Mouse (Mus musculus): Measurements from ENCODE around the gene Prdm11. TPM values are rescaled to one million over a fixed set of nuclear protein-coding genes. Genes with fewer than 3 reads are reported as not detected.

Gene Prdm11
- polyA plus RNA-seq, 1 experiment from 2014 or later, result 7.2 TPM

DNA sequence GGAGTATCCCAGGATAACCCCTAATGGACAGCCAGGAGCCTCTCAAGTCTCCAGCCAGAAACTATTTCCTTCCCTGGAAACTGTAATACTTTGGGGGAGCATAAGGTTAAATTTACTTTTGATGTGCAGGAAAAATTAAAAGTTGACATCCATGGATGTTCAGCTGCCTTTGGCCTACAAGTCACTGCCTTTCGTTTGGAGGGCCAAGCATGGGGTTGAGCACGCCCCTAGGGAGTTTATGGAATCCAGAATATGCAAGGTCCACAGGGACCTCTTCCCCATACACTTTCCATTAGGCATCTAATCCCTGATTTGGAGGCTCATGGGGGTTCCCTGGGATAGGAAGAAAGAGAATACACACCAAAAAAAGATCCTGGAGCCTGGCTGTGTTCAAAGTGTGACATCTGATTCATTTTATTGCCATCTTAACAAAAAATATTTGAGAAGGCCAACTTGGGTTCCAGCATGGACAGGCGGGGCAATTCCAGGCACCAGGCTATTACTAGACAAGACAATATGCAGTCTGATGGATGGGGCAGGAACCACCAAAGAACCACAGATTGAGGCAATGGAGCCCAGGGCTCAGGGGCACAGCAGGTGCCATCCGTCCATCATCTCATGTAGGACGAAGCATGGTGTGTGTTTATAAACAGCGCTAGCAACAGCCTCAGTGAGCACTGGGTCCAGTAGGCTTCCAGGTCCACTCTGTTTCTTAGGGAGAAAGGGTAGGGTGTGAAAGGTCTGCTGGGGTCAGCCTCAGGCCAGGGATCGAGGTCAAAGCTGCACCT is 61.5 kb downstream of the Prdm11 start:
- Histone ChIP-seq H3K9ac (replicated peaks) (no peak overlapping the region), H3K9me3 (no peaks in the 10 kb centered on the region), H3K4me1 (replicated peaks) (peaks cover 24% of the 10 kb centered on the region), H3K4me2 (no peak overlapping the region), H3K27me3 (no peaks in the 10 kb centered on the region), H3K4me3 (replicated peaks) (no peak overlapping the region), H3K36me3 (peaks cover 59% of the 10 kb centered on the region), H3K27ac (no peak overlapping the region)
- 86% methylated on average over 7 of the region's 7 CpGs for WGBS
- no peak for ATAC-seq (ENCODE audit: insufficient number of reproducible peaks, insufficient read depth, low FRiP score, low TSS enrichment, low read depth)

DNA sequence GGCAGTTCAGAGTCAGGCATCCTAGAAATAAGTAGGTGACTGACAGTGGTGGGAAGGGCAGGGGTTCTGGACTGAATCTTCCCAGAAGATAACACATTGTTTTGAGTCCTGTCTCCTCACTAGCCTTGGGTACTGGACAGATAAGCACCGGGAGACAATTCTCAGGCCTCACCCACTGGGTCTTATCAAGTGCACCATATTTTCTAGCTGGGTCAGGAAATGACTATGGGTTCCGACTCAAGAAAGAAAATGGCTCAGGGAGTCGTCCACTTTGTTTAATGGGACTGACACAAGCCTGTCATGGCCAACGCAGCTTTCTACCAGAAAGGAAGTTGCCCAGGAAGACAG is 62.7 kb downstream of the Prdm11 start:
- H3K27ac ChIP-seq, result no peak overlapping the region

DNA sequence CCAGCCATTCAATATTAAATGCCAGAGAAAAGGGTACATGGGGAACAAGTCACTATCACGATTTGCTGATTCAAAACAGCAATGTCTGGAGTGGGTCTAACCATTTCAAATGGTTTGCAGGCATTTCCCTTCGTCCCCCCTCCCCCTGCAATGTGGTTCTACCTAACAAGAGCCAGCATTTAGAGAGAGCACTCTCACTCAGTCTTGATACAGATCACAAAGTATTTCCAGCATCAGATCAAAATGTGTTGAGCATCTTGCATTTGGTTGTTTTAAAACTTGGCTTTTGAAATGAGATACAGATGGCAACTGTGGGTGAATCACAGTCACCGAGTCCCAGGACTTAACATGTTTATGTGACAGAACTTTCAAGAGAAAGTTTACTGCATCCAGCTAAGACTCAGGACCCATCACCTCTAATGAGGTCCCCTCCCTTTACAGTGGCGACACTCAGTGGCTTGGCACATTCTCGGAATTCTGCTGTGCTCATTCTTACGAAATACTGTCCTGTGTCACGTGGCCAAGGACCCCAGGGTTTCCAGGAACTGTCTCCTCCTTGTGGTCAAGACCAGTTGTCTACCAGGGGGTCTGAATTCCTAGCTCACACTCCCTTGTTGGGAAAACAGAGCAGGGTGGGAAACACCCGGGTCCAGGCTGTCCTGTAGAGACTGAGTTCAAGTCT is 63.2 kb downstream of the Prdm11 start:
- no peak for ATAC-seq (ENCODE audit: insufficient number of reproducible peaks, insufficient read depth, low FRiP score, low TSS enrichment, low read depth)
- Histone ChIP-seq H3K9ac (replicated peaks) (no peak overlapping the region), H3K27ac (no peak overlapping the region), H3K36me3 (peaks cover 64% of the 10 kb centered on the region), H3K9me3 (no peaks in the 10 kb centered on the region), H3K4me2 (no peak overlapping the region), H3K4me1 (replicated peaks) (peaks cover 8% of the 10 kb centered on the region), H3K4me3 (replicated peaks) (no peak overlapping the region), H3K27me3 (no peaks in the 10 kb centered on the region)
- WGBS, result 60% methylated on average over 8 of the region's 8 CpGs

More for the DNA sequence above, 62.7 kb downstream of the Prdm11 start:
- no peak for ATAC-seq (ENCODE audit: insufficient number of reproducible peaks, insufficient read depth, low FRiP score, low TSS enrichment, low read depth)
- no peak overlapping the region for H3K4me3 ChIP-seq (replicated peaks)
- H3K36me3 ChIP-seq, result peaks cover 61% of the 10 kb centered on the region
- 84% methylated on average over 4 of the region's 4 CpGs for WGBS
- H3K9me3 ChIP-seq, result no peaks in the 10 kb centered on the region
- no peak overlapping the region for H3K4me2 ChIP-seq
- H3K27me3 ChIP-seq, result no peaks in the 10 kb centered on the region
- H3K4me1 ChIP-seq (replicated peaks), result peaks cover 13% of the 10 kb centered on the region
- H3K9ac ChIP-seq (replicated peaks), result no peak overlapping the region

DNA sequence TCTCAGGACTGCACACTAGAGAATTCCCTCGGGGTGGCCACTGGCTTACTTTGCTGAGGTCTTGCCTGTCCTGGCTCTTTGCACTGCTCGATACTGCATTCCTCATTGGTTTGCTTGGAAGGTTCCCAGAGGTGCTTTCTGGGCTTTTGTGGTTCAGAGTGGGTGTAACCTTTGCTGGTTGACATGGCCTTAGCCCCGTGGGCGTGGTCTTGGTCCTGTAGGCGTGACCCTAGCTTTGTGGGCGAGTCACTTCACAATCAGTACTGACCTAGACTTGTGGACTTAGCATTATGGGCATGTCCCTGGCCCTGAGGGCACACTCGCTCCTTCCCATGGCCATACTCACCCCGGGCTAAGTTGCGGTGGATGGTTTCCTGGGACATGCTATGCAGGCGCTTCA is 65.8 kb downstream of the Prdm11 start:
- no peak overlapping the region for H3K4me2 ChIP-seq
- no peak overlapping the region for H3K27ac ChIP-seq
- WGBS, result 90% methylated on average over 10 of the region's 10 CpGs
- no peak overlapping the region for H3K9ac ChIP-seq (replicated peaks)
- H3K27me3 ChIP-seq, result no peaks in the 10 kb centered on the region
- H3K36me3 ChIP-seq, result peaks cover 67% of the 10 kb centered on the region
- no peaks in the 10 kb centered on the region for H3K4me1 ChIP-seq (replicated peaks)
- H3K9me3 ChIP-seq, result no peaks in the 10 kb centered on the region
- peak; percentile 52; the same call in 1 of the 2 replicates for ATAC-seq (ENCODE audit: insufficient number of reproducible peaks, insufficient read depth, low FRiP score, low TSS enrichment, low read depth)
- no peak overlapping the region for H3K4me3 ChIP-seq (replicated peaks)

DNA sequence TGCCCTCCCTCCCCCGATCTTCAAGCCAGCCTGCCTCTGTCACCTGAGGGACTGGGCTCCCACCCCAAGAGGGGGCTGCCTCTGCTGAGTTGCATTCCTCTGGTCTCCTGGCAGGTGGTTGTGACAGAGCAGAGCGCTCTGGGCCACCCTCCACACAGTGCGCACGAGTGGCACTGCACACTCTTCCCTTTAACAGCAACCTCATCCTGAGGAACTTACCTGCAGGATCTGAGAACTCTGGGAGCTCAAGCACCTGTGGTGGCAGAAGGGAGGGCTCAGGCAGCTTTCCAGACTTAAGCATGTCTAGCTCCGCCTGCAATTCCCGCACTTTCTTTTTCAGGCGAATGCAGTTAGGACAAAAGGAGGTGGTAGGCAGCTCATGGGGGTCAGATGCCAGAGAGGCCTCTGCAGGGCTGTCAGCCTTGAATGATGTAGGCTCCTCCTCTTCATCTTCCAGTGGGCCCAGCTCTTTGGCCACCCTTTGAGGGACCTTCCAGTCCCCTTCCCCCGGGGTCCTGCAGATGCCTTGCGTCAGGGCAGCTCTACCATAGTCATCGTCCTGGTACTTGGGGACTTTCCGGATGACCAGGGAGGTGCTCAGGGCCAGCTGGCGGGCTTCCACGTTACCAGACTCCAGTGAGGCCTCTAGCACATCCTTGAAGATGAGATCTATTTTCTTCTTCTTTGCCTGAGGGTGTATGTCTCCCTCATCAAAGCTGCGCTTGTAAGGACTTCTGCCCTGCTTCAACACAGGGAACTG is 70.8 kb downstream of the Prdm11 start:
- H3K4me2 ChIP-seq, result no peak overlapping the region
- no peak overlapping the region for H3K9ac ChIP-seq (replicated peaks)
- H3K4me1 ChIP-seq (replicated peaks), result no peaks in the 10 kb centered on the region
- ATAC-seq (ENCODE audit: insufficient number of reproducible peaks, insufficient read depth, low FRiP score, low TSS enrichment, low read depth), result no peak
- H3K36me3 ChIP-seq, result peaks cover 87% of the 10 kb centered on the region
- H3K27ac ChIP-seq, result no peak overlapping the region
- H3K27me3 ChIP-seq, result no peaks in the 10 kb centered on the region
- 80% methylated on average over 14 of the region's 14 CpGs for WGBS
- H3K4me3 ChIP-seq (replicated peaks), result no peak overlapping the region
- H3K9me3 ChIP-seq, result no peaks in the 10 kb centered on the region

DNA sequence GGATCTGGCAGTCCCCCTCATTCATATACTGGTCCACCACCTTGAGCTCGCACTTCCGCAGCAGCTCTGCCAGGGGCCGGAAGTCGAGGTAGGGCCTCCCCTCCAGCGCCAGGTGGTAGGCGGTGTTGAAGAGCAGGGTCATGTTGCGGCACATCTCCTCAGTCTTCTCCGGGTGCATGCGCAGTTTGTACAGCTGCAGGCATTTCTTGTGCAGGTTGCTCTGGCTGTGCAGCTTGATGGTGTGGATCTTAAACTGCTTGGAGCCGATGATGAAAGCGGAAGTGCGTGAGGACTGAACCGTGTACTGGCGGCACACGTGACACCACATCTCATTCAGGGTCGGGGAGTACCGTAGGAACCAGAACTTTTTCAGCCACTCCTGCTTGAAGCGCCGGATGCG is 72.3 kb downstream of the Prdm11 start:
- peaks cover 82% of the 10 kb centered on the region for H3K36me3 ChIP-seq
- no peak overlapping the region for H3K4me3 ChIP-seq (replicated peaks)
- H3K27me3 ChIP-seq, result no peaks in the 10 kb centered on the region
- H3K4me2 ChIP-seq, result no peak overlapping the region
- H3K9ac ChIP-seq (replicated peaks), result no peak overlapping the region
- H3K4me1 ChIP-seq (replicated peaks), result no peaks in the 10 kb centered on the region
- H3K9me3 ChIP-seq, result no peaks in the 10 kb centered on the region
- no peak for ATAC-seq (ENCODE audit: insufficient number of reproducible peaks, insufficient read depth, low FRiP score, low TSS enrichment, low read depth)
- 95% methylated on average over 20 of the region's 20 CpGs for WGBS
- H3K27ac ChIP-seq, result no peak overlapping the region

DNA sequence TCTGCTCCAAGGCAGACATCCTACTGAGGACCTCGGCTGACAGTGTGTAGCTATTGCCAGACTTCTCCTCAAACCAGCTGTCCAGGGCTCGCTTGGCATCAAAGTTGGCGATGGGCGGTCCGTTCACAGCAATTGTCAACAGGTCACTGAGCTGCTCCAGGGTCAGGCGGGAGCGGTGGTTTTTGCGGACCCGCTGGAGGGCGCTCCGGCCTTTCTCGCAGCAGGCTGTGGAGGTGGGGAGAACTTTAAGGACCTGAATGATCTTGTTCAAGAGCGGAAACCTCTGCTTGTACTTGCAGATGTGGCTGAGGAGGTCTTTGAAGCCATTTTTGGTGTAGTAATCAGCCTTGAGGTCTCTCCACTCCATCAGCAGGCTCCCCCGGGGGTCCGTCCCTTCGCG is 73.9 kb downstream of the Prdm11 start:
- H3K4me2 ChIP-seq, result no peak overlapping the region
- no peak overlapping the region for H3K4me3 ChIP-seq (replicated peaks)
- peaks cover 14% of the 10 kb centered on the region for H3K4me1 ChIP-seq (replicated peaks)
- no peak overlapping the region for H3K9ac ChIP-seq (replicated peaks)
- ATAC-seq (ENCODE audit: insufficient number of reproducible peaks, insufficient read depth, low FRiP score, low TSS enrichment, low read depth), result no peak
- H3K27me3 ChIP-seq, result no peaks in the 10 kb centered on the region
- H3K9me3 ChIP-seq, result no peaks in the 10 kb centered on the region
- H3K36me3 ChIP-seq, result peaks cover 72% of the 10 kb centered on the region
- no peak overlapping the region for H3K27ac ChIP-seq
- 92% methylated on average over 17 of the region's 17 CpGs for WGBS

DNA sequence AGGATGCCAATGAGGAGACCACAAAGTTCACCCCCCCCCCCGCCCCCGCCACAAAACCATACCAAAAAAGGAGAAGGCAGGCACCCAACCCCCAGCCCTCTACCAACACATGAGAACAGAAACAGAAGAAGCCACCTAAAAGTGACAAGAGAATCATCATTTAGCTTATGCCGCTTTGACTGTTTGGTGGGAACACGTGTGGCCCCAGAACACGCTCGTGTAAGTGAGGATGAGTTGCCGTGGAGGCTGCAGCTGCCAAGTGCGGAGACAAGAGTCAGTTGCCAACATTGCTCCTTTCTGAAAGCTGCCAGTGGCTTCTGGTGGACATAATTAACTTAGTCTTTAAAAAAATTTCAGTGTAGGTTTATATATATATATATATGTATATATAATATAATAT is 74.4 kb downstream of the Prdm11 start:
- Histone ChIP-seq H3K27me3 (no peaks in the 10 kb centered on the region), H3K36me3 (peaks cover 66% of the 10 kb centered on the region), H3K27ac (no peak overlapping the region), H3K9ac (replicated peaks) (no peak overlapping the region), H3K4me3 (replicated peaks) (no peak overlapping the region), H3K9me3 (no peaks in the 10 kb centered on the region), H3K4me2 (no peak overlapping the region), H3K4me1 (replicated peaks) (peaks cover 19% of the 10 kb centered on the region)
- ATAC-seq (ENCODE audit: insufficient number of reproducible peaks, insufficient read depth, low FRiP score, low TSS enrichment, low read depth), result no peak
- WGBS, result 88% methylated on average over 8 of the region's 8 CpGs

DNA sequence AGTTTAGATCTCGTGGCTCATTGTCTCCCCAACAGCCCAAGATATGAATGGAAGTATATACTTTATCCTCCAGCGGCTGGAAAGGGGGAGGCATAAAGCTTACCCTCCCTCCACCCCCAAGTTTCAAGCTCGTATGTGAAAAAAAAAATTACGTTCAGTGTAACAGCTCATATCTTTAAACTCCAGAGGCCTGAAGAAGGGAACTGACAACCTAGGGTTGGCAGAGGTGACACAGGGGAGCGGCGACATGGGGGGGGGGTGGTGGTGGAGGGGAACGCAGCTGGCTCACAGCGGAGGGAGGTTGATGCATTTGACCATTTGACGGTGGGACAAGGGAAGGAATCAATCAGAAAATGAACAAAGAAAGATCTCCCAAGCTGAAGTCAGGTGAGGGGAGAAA is 74.9 kb downstream of the Prdm11 start:
- WGBS, result 77% methylated on average over 9 of the region's 9 CpGs

DNA sequence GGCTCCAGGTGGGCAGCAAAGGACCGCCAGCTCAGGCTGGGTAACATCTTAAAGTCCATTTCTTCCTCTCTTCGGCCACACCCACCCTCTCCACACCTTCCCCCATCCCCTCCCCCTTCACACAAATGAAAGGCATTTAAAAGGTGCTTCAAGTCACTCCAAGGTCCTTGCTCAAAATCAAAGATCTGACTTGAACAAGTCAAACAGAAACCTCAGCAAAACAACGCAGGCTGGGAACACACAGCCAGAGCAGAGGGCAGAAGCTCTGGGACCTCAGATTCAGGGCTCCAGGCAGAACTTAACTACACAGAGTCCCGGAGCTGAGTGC is 78.2 kb downstream of the Prdm11 start:
- Histone ChIP-seq H3K27ac (peak overlapping the region; percentile 50; the same call in 1 of the 2 replicates), H3K27me3 (no peaks in the 10 kb centered on the region), H3K9me3 (no peaks in the 10 kb centered on the region), H3K4me1 (replicated peaks) (peaks cover 21% of the 10 kb centered on the region), H3K36me3 (peaks cover 31% of the 10 kb centered on the region), H3K4me3 (replicated peaks) (no peak overlapping the region), H3K4me2 (no peak overlapping the region), H3K9ac (replicated peaks) (no peak overlapping the region; the same call in 1 of the 2 replicates)
- ATAC-seq (ENCODE audit: insufficient number of reproducible peaks, insufficient read depth, low FRiP score, low TSS enrichment, low read depth), result no peak
- 35% methylated on average over 4 of the region's 4 CpGs for WGBS

More for the DNA sequence above, 74.9 kb downstream of the Prdm11 start:
- Histone ChIP-seq H3K9ac (replicated peaks) (no peak overlapping the region), H3K27me3 (no peaks in the 10 kb centered on the region), H3K9me3 (no peaks in the 10 kb centered on the region), H3K4me1 (replicated peaks) (peaks cover 21% of the 10 kb centered on the region), H3K4me3 (replicated peaks) (no peak overlapping the region), H3K27ac (no peak overlapping the region), H3K4me2 (no peak overlapping the region), H3K36me3 (peaks cover 62% of the 10 kb centered on the region)
- no peak for ATAC-seq (ENCODE audit: insufficient number of reproducible peaks, insufficient read depth, low FRiP score, low TSS enrichment, low read depth)

All from limb, embryonic 12.5 days (tissue).